In the genomic region with DNA sequence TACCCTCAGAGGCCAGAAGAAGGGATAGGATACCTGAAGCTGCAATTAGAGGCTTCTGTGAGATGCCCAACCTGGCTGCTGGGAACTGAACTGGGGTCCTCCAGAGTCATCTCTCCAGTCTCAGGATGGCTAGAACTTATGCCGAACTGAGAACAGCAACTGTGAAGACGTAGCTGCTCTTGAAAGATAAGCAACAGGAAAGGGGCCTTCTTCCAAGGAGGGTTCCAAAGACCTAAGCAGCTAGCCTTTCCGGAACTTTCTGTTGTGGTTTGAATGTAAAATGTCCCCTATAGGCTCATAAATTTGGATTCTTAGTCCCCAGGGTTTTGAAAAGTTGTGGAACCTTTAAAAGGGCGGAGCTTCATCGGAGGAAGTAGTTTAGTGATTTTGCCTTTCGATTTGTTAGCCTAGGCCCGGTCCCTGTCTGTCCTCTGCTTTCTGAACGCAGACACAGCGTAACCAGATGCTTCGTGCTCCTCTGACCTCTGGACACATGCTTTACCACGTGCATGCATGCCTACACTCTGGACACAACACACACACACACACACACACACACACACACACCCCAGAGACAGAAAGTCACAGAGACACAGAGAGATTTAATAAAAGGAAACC, we compare ENCODE assay signal across 11 mouse cellular contexts. TPM values are rescaled to one million over a fixed set of nuclear protein-coding genes. Genes with fewer than 3 reads are reported as not detected.
A peak's percentile ranks its signal among the peaks of the same experiment; 100 is the strongest.
DNase-seq lines count a peak whose midpoint lies in the region; ATAC-seq and TF ChIP-seq lines count a peak whose summit lies in the region.
"Had no signal": no experiment of that assay in that cellular context is flagged by ENCODE, and none has a peak within 500 bp of the region (broad histone marks: within the 10 kb centered on the region; RNA-seq: fewer than 3 reads in every experiment).

No protein-coding gene starts in this region.

- no peak for ATAC-seq in limb, embryonic 12.5 days (ENCODE audit: insufficient number of reproducible peaks, insufficient read depth, low FRiP score, low TSS enrichment, low read depth)
- no peak for ATAC-seq in heart, postnatal 0 days (ENCODE audit: insufficient read depth, low read depth)
- 0 out of 2 replicates have a peak, but pooled peaks have one; percentile 46 for ATAC-seq in neutrophil, adult 5-6 weeks (ENCODE audit: extremely low read depth, insufficient number of reproducible peaks, low FRiP score, poor library complexity, severe bottlenecking)
- no peak for ATAC-seq in forebrain, embryonic 15.5 days (replicated peaks)

- no peaks in the 10 kb centered on the region for H3K9me3 ChIP-seq in limb, embryonic 12.5 days
- H3K9me3 ChIP-seq in limb, embryonic 10.5 days (replicated peaks): no peaks in the 10 kb centered on the region
- H3K9me3 ChIP-seq in heart, postnatal 0 days (replicated peaks; ENCODE audit: control insufficient read depth, low read length): no peaks in the 10 kb centered on the region
- H3K9me3 ChIP-seq in forebrain, embryonic 15.5 days: no peaks in the 10 kb centered on the region
- no peaks in the 10 kb centered on the region for H3K9me3 ChIP-seq in embryonic facial prominence, embryonic 10.5 days
- H3K9me3 ChIP-seq: embryonic facial prominence, embryonic 12.5 days had no signal

- no peak overlapping the region for H3K4me3 ChIP-seq in limb, embryonic 12.5 days (replicated peaks)
- no peak overlapping the region for H3K4me3 ChIP-seq in limb, embryonic 10.5 days
- H3K4me3 ChIP-seq in heart, postnatal 0 days (ENCODE audit: low read depth, low read length): no peak overlapping the region
- no peak overlapping the region for H3K4me3 ChIP-seq in forebrain, embryonic 15.5 days
- H3K4me3 ChIP-seq in embryonic facial prominence, embryonic 10.5 days: no peak overlapping the region
- H3K4me3 ChIP-seq: embryonic facial prominence, embryonic 12.5 days had no signal

- TF ChIP-seq EP300 in heart, postnatal 0 days (IDR thresholded peaks at IDR 0.05; ENCODE audit: low read depth): no peak

- H3K9ac ChIP-seq in limb, embryonic 12.5 days (replicated peaks): no peak overlapping the region
- no peak overlapping the region for H3K9ac ChIP-seq in heart, postnatal 0 days (replicated peaks; ENCODE audit: low read depth, low read length)
- no peak overlapping the region for H3K9ac ChIP-seq in forebrain, embryonic 15.5 days (replicated peaks)
- H3K9ac ChIP-seq: embryonic facial prominence, embryonic 12.5 days had no signal

- 74% methylated on average over 11 of the region's 11 CpGs for WGBS in limb, embryonic 12.5 days
- 86% methylated on average over 11 of the region's 11 CpGs for WGBS in limb, embryonic 10.5 days
- 61% methylated on average over 11 of the region's 11 CpGs for WGBS in heart, postnatal 0 days
- WGBS in forebrain, embryonic 15.5 days: 87% methylated on average over 11 of the region's 11 CpGs
- 70% methylated on average over 11 of the region's 11 CpGs for WGBS in embryonic facial prominence, embryonic 10.5 days

- H3K27me3 ChIP-seq in limb, embryonic 12.5 days: no peaks in the 10 kb centered on the region
- H3K27me3 ChIP-seq in limb, embryonic 10.5 days (ENCODE audit: low read depth, poor library complexity, severe bottlenecking): no peaks in the 10 kb centered on the region
- H3K27me3 ChIP-seq in heart, postnatal 0 days (ENCODE audit: control insufficient read depth, insufficient read depth, low read length): no peaks in the 10 kb centered on the region
- H3K27me3 ChIP-seq in forebrain, embryonic 15.5 days: no peaks in the 10 kb centered on the region
- H3K27me3 ChIP-seq in embryonic facial prominence, embryonic 10.5 days (replicated peaks; ENCODE audit: low read depth, poor library complexity, severe bottlenecking): no peaks in the 10 kb centered on the region
- H3K27me3 ChIP-seq: embryonic facial prominence, embryonic 12.5 days had no signal

- no peak overlapping the region for H3K4me2 ChIP-seq in limb, embryonic 12.5 days
- no peak overlapping the region for H3K4me2 ChIP-seq in heart, postnatal 0 days (ENCODE audit: low read depth, low read length)
- no peak overlapping the region for H3K4me2 ChIP-seq in forebrain, embryonic 15.5 days (replicated peaks)
- H3K4me2 ChIP-seq: embryonic facial prominence, embryonic 12.5 days had no signal

- no peak for TF ChIP-seq CTCF in heart, postnatal 0 days (IDR thresholded peaks at IDR 0.05; ENCODE audit: low read depth)

- H3K4me1 ChIP-seq in limb, embryonic 12.5 days (replicated peaks): peaks cover 20% of the 10 kb centered on the region
- H3K4me1 ChIP-seq in limb, embryonic 10.5 days: peaks cover 6% of the 10 kb centered on the region; the same call in 1 of the 2 replicates
- H3K4me1 ChIP-seq in heart, postnatal 0 days (ENCODE audit: control insufficient read depth, insufficient read depth): peaks cover 6% of the 10 kb centered on the region; the same call in 1 of the 2 replicates
- H3K4me1 ChIP-seq in forebrain, embryonic 15.5 days: no peaks in the 10 kb centered on the region
- H3K4me1 ChIP-seq in embryonic facial prominence, embryonic 10.5 days: no peaks in the 10 kb centered on the region

- no peaks in the 10 kb centered on the region for H3K36me3 ChIP-seq in limb, embryonic 12.5 days
- H3K36me3 ChIP-seq in limb, embryonic 10.5 days: no peaks in the 10 kb centered on the region
- H3K36me3 ChIP-seq in heart, postnatal 0 days (replicated peaks; ENCODE audit: control insufficient read depth, insufficient read depth, low read length): no peaks in the 10 kb centered on the region
- H3K36me3 ChIP-seq in forebrain, embryonic 15.5 days: no peaks in the 10 kb centered on the region
- H3K36me3 ChIP-seq in embryonic facial prominence, embryonic 10.5 days (replicated peaks): no peaks in the 10 kb centered on the region
- H3K36me3 ChIP-seq: embryonic facial prominence, embryonic 12.5 days had no signal

- DNase-seq in limb, embryonic 10.5 days (ENCODE audit: low spot score): no peak
- no peak for DNase-seq in heart, postnatal 0 days (ENCODE audit: low spot score)
- DNase-seq in kidney, postnatal 36 days: peak; percentile 58 to 61
- no peak for DNase-seq in embryonic facial prominence, embryonic 10.5 days (ENCODE audit: low spot score)
- DNase-seq in cerebellum, postnatal 25 days: no peak
- DNase-seq: gastrocnemius, postnatal 25 days; thymus, postnatal 4 days had no signal

- 0 out of 2 replicates have a peak overlapping the region, but pooled peaks have one; percentile 2 for H3K27ac ChIP-seq in limb, embryonic 12.5 days
- no peak overlapping the region for H3K27ac ChIP-seq in limb, embryonic 10.5 days
- H3K27ac ChIP-seq in heart, postnatal 0 days (ENCODE audit: low read depth): 0 out of 2 replicates have a peak overlapping the region, but pooled peaks have one; percentile 17
- no peak overlapping the region for H3K27ac ChIP-seq in forebrain, embryonic 15.5 days (replicated peaks)
- H3K27ac ChIP-seq in embryonic facial prominence, embryonic 10.5 days (replicated peaks): no peak overlapping the region
- H3K27ac ChIP-seq: embryonic facial prominence, embryonic 12.5 days had no signal

RNA-seq across cellular contexts. Expression of a gene that starts 29.5 kb away (rescaled TPM):
- polyA plus RNA-seq in limb, embryonic 12.5 days (2016; fragmentation: Nextera tagmentation; extraction: Ambion mirVana): 142 and 146 TPM in 2 replicates
- 91.7 and 127 TPM in 2 replicates for polyA plus RNA-seq in limb, embryonic 10.5 days (2016; fragmentation: Nextera tagmentation; extraction: Ambion mirVana)
- 41.7 and 54.5 TPM in 2 replicates for total RNA-seq in heart, postnatal 0 days (2014; rRNA removed; ENCODE audit: low replicate concordance)
- 31.3 TPM in 2 replicates for polyA plus RNA-seq in heart, postnatal 0 days (2015; fragmentation: Nextera tagmentation; extraction: Ambion mirVana)
- total RNA-seq in neutrophil, adult 5-6 weeks (2017): 44.5 and 46.9 TPM in 2 replicates
- 168 and 177 TPM in 2 replicates for polyA plus RNA-seq in forebrain, embryonic 15.5 days (2015; fragmentation: Nextera tagmentation; extraction: Ambion mirVana)
- 94.5 and 105 TPM in 2 replicates for polyA plus RNA-seq in embryonic facial prominence, embryonic 10.5 days (2016; fragmentation: Nextera tagmentation; extraction: Ambion mirVana)

Comparison
In these comparisons a context has a peak if more than half of its experiments do, and no peak if none do; other contexts are left out.
1. H3K27ac ChIP-seq: peak in limb, embryonic 12.5 days (single experiment) and heart, postnatal 0 days (single experiment); none in limb, embryonic 10.5 days (single experiment), forebrain, embryonic 15.5 days (single experiment) and embryonic facial prominence, embryonic 10.5 days (single experiment).
2. DNase-seq: peak in kidney, postnatal 36 days (2 of 2); none in limb, embryonic 10.5 days (single experiment), heart, postnatal 0 days (single experiment), embryonic facial prominence, embryonic 10.5 days (single experiment) and cerebellum, postnatal 25 days (0 of 2).